Mouse (Mus musculus) CD4-positive, CD25-positive, alpha-beta regulatory T cell, adult 2 months (primary cell): ENCODE data around the gene Slc30a1.

Source experiments
- DNase-seq: peaks from one replicate; pipeline ENCODE4 v3.0.0-alpha.2; 2012; ENCODE audit warnings: low read depth, low spot score

Slc30a1 gene

GRCm38 (mm10) chr1:191896806-191897552, 9.6 kb upstream of the Slc30a1 start:
- no peak for DNase-seq

- DNase-seq: no peak
These were observed 682 bp upstream of the Slc30a1 start for GRCm38 (mm10) chr1:191905637-191906533.

GRCm38 (mm10) chr1:191907431-191907810, 854 bp downstream of the Slc30a1 start:
- DNase-seq: peak; percentile 85

- no peak for DNase-seq
These were observed 2.3 kb downstream of the Slc30a1 start for GRCm38 (mm10) chr1:191908906-191909305.

GRCm38 (mm10) chr1:191909316-191909715, 2.7 kb downstream of the Slc30a1 start:
- DNase-seq: no peak

GRCm38 (mm10) chr1:191910646-191911045, 4.1 kb downstream of the Slc30a1 start:
- no peak for DNase-seq

- DNase-seq: no peak
These were observed 4.6 kb downstream of the Slc30a1 start for GRCm38 (mm10) chr1:191911067-191911668.

- no peak for DNase-seq
These were observed 8.1 kb downstream of the Slc30a1 start for GRCm38 (mm10) chr1:191914647-191915046.

GRCm38 (mm10) chr1:191915586-191915985, 9.0 kb downstream of the Slc30a1 start:
- no peak for DNase-seq

GRCm38 (mm10) chr1:191916876-191917275, 10.3 kb downstream of the Slc30a1 start:
- no peak for DNase-seq

- DNase-seq: no peak
These were observed 12.8 kb downstream of the Slc30a1 start for GRCm38 (mm10) chr1:191919336-191919735.

GRCm38 (mm10) chr1:191921701-191922100, 15.1 kb downstream of the Slc30a1 start:
- DNase-seq: no peak

GRCm38 (mm10) chr1:191925496-191925895, 18.9 kb downstream of the Slc30a1 start:
- DNase-seq: no peak

- DNase-seq: no peak
These were observed 20.1 kb downstream of the Slc30a1 start for GRCm38 (mm10) chr1:191926681-191927080.

GRCm38 (mm10) chr1:191928345-191928744, 21.8 kb downstream of the Slc30a1 start:
- DNase-seq: no peak

- no peak for DNase-seq
These were observed 22.5 kb downstream of the Slc30a1 start for GRCm38 (mm10) chr1:191929065-191929464.

GRCm38 (mm10) chr1:191929897-191930524, 23.4 kb downstream of the Slc30a1 start:
- DNase-seq: no peak

- DNase-seq: no peak
These were observed 24.0 kb downstream of the Slc30a1 start for GRCm38 (mm10) chr1:191930525-191931105.

GRCm38 (mm10) chr1:191932286-191932985, 25.9 kb downstream of the Slc30a1 start:
- DNase-seq: no peak

- DNase-seq: no peak
These were observed 26.5 kb downstream of the Slc30a1 start for GRCm38 (mm10) chr1:191932986-191933632.
